Mouse (Mus musculus) left cerebral cortex, postnatal 25 days (tissue): ENCODE measurements around the gene Smco2. TPM values are rescaled to one million over a fixed set of nuclear protein-coding genes. Genes with fewer than 3 reads are reported as not detected.

Experiments
- DNase-seq, 2 experiments: peaks; one replicate each; pipeline ENCODE4 v3.0.0; 2022; ENCODE audit warnings: low spot score in 2 of 2, mixed read lengths in 1 of 2
- intact Hi-C: fragments of 180-260 bp; cut with DNase I; formaldehyde crosslinking; loops from one replicate; pipeline ENCODE4 v1.15.1; 2025
- total RNA-seq, 2 experiments: library from RNA; stranded (reverse); gene quantifications; 2 replicates each; pipeline ENCODE4 v1.2.3; 2021

Smco2 gene
- total RNA-seq, result not detected

- no peak for DNase-seq
- intact Hi-C loops, result no loop called here
These were observed at the start of gene Smco2 for GRCm38 (mm10) chr6:146850050-146850449. Gene Smco2, plus strand, starts transcription at chr6:146850104.

DNA sequence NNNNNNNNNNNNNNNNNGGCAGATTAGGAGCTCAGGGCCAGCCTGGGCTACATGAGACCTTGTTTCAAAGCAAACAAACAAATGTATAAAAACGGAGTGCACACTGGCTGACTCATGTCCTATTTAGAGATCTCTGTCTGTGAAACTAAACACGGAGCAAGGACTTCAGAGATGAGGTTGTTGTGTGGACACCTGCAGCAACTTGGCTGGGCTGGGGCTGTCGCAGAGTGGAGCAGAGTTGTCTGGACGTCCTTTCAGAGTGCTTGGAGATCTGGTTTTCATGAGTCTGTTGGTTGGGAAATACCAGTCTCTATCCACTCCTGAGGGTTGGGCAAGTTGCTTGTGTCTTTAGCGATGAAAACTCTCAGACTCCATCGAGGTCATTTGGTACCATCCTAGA is 39.9 kb upstream of the Smco2 start:
- no peak for DNase-seq

GRCm38 (mm10) chr6:146813007-146813406 is 36.9 kb upstream of the Smco2 start:
- intact Hi-C loops, result no loop called here
- DNase-seq, result no peak

More for the DNA sequence above, 39.9 kb upstream of the Smco2 start:
- intact Hi-C loops, result no loop called here

- intact Hi-C loops, result loop anchor here (10.0 kb wide), 1 partner anchor 1134 kb away; no protein-coding TSS in a partner anchor
- DNase-seq, result no peak
These were observed 29.5 kb upstream of the Smco2 start for GRCm38 (mm10) chr6:146820177-146820965.

GRCm38 (mm10) chr6:146821958-146822357 is 27.9 kb upstream of the Smco2 start:
- DNase-seq, result no peak
- intact Hi-C loops, result loop anchor here (10.0 kb wide), 1 partner anchor 1133 kb away; no protein-coding TSS in a partner anchor

DNA sequence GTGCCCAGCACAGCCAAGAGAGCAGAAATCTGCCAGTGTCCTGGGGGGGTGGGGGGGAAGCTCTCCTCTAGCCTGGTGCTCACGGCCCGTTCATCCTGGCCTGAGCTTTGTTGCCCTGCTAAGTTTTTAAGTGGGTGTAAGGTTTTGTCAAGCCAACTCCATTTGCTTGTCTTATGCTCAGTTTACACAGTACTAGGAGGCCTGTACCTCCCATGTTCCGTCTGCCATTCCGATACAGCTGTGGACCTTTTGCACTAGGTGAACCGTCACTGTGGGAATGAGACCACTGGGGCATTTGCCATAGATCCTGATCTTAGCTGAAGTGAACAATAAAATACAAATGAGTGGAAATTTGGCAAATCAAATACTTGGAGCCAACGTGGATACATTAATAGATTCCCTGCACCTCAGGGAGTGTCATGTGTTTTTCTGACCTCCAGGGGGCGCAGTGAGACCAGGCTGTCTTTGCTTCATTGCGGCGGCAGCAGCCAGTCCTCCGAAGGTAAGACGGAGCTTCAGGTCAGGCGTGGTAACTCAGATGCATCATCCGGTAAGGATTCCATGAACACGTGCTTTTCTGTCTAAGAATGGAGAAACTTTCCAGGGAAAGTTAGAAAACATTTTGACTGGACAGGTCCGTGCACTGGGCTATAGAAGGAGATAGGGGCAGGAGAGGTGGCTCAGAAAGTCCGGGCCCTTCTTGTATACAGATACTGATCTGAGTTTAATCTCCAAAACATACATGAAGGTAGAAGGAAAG is 25.0 kb upstream of the Smco2 start:
- intact Hi-C loops, result loop anchor here (10.0 kb wide), 1 partner anchor 1130 kb away; no protein-coding TSS in a partner anchor
- peak; percentile 67 to 68 for DNase-seq

- intact Hi-C loops, result loop anchor here (10.0 kb wide), 1 partner anchor 1129 kb away; no protein-coding TSS in a partner anchor
These were observed 24.5 kb upstream of the Smco2 start for GRCm38 (mm10) chr6:146825487-146825773.

GRCm38 (mm10) chr6:146831320-146831719 is 18.6 kb upstream of the Smco2 start:
- DNase-seq, result no peak
- intact Hi-C loops, result loop anchor here (10.0 kb wide), 1 partner anchor 283 kb away; no protein-coding TSS in a partner anchor

More at GRCm38 (mm10) chr6:146825487-146825773, 24.5 kb upstream of the Smco2 start:
- DNase-seq, result no peak

GRCm38 (mm10) chr6:146833485-146834314 is 16.2 kb upstream of the Smco2 start:
- DNase-seq, result peak; percentile 45 to 70
- intact Hi-C loops, result loop anchor here (2.0 to 10.0 kb wide), 4 partner anchors 45 to 281 kb away; no protein-coding TSS in a partner anchor

DNA sequence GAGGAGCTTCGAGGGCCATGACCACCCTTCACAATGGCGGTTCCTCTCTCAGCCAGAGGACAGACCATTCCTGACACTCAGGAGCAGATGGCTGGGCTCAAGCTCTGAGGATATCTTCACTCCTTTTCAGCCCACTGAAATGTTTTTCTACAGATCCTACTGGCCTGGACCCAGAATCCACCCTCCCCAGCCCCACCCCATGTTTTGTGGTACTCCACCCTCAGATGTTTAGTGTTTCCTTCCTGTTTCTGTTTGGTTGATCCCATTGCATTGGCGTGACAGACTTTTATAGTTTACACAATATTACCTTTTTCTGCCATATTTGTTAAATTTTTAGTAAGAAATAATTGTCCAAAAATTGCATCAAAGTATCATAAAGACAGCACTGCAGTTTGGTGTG is 15.6 kb upstream of the Smco2 start:
- DNase-seq, result no peak
- intact Hi-C loops, result loop anchor here (2.0 to 10.0 kb wide), 2 partner anchors 44 to 280 kb away; no protein-coding TSS in a partner anchor

- intact Hi-C loops, result loop anchor here (2.0 to 10.0 kb wide), 2 partner anchors 43 to 279 kb away; no protein-coding TSS in a partner anchor
- no peak for DNase-seq
These were observed 14.1 kb upstream of the Smco2 start for GRCm38 (mm10) chr6:146835784-146836183.

- peak in 1 of 2 experiments; percentile 56 for DNase-seq
- intact Hi-C loops, result loop anchor here (10.0 kb wide), 1 partner anchor 277 kb away; no protein-coding TSS in a partner anchor
These were observed 12.6 kb upstream of the Smco2 start for GRCm38 (mm10) chr6:146837316-146837715.

DNA sequence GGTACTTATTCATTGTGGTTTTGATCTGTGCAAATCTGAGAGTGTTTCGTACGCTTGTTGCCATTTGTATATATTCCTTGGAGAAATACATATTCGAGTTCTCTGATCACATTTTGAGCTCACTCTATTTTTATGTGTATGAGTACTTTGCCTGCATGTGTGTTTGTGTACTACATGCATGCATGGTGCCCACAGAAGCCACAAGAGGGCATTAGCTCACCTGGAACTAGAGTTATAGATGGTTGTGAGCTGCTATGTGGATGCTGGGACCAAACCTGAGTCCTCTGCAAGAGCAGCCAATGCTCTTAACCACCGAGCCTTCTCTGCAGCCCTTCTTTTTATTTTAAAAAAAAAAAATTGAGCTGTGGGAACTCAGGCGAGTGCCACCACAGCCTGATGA is 11.5 kb upstream of the Smco2 start:
- intact Hi-C loops, result loop anchor here (10.0 kb wide), 1 partner anchor 276 kb away; no protein-coding TSS in a partner anchor

GRCm38 (mm10) chr6:146838863-146839262 is 11.0 kb upstream of the Smco2 start:
- intact Hi-C loops, result loop anchor here (10.0 kb wide), 1 partner anchor 276 kb away; no protein-coding TSS in a partner anchor
- no peak for DNase-seq

More for the DNA sequence above, 11.5 kb upstream of the Smco2 start:
- no peak for DNase-seq

DNA sequence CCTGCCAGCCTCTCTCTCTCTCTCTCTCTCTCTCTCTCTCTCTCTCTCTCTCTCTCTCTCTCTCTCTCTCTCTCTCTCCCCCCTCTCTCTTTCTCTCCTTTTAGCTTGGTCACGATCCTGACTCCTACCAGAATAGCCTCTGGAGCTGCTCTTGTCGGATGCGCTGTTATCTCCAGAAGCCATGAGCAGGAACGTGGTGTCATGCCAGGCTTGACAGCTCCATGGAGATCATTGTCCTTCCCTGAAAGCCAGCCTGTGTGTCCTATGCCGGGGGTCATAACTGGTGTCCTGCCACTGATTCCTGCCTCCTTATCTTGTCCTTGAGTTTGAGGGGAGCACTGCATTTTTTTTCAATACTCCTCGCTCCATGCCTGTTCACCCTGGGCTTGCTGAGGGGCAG is 5.0 kb upstream of the Smco2 start:
- no peak for DNase-seq
- intact Hi-C loops, result no loop called here

DNA sequence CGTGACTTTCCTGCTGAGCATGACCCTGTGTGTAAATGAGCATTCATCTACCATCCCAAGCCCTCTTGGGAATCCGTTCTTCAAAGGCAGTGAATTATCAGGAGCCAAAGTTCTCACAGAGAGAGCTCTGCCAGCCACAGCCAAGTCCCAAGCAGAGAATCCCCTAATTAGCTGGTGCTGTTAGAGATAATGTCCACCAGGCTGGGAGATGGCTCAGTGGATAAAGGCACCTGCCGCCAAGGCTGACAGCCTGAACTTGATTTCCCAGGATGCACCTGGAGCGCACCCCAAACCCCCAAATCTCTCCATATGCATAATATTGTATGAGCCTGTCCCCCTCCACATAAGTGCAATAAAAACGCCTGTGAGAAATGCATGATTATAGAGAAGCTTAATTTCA is 4.6 kb upstream of the Smco2 start:
- DNase-seq, result no peak
- intact Hi-C loops, result no loop called here

DNA sequence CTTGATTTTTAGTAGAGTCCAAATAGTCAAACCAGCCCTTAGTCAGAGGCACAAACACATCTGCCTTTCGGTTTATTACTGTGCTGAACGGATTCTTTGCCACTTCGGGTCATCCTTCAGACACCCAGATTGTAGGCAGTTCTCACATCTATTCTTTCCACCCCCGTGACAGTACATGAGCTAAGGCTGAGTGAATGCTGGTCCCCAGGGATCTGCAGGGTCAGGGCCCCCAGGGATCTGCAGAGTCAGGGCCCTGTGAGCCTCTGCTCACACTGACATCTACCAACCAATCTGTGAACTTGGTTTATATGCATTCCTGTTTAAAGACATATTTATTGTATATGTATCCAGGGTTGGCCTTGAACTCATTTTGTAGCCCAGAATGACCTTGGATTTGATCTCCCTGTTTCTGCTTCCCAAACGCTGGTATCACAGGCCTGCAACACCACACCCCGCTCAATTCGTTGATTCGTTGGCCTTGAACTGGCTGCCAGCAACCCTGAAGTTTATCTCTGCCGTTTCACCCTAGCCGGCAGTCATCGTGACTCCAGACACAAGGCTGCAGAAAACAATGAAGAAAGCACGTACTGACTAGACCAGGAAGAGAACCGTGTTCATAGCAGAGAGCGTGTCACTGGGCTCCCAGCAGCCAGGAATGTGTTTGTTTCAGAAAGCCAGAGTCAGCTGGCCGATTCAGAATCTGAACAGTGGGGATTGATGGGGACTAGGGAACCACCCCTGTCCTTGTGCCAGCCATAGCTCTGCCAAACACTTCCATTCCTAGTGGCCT is 3.7 kb upstream of the Smco2 start:
- intact Hi-C loops, result no loop called here
- DNase-seq, result no peak

DNA sequence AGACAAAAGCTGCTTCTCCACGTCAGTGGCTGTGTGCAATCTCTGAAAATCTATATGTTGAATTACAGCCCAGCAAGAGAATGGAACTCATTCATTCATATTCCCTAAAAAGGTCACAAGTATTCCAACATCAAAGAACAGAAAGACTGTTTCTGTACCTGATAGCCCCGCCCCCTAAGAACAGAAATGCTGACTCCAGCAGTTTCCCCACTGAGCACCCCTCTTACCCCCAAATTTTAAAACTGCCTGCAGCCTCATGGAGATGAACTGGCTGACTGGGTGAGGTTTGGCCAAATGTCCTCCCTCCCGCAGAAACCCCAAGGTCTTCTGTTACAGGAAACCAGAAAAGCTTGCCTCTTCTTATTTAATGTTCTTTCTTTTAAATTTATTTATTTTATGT is 2.5 kb upstream of the Smco2 start:
- intact Hi-C loops, result no loop called here
- DNase-seq, result no peak

DNA sequence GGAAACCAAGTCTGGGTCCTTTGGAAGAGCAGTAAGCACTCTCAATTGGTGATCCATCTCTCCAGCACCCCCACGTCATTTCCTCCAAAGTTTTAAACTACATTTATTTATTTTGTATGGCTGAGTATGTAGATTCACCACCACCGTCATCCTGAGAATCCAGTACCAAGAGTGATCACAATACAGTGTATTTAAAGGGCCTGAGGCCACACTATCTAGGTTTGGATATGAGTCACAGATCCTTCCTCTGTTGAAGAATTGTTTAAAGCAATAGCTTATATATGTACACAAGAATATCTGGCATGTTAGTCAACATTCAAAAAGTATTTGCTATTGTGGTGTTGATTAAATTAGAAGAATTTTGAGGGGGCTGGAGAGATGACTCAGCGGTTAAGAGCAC is 1.6 kb upstream of the Smco2 start:
- intact Hi-C loops, result no loop called here
- no peak for DNase-seq
